Comparison of ENCODE assay signal across 23 mouse cellular contexts in the genomic region with DNA sequence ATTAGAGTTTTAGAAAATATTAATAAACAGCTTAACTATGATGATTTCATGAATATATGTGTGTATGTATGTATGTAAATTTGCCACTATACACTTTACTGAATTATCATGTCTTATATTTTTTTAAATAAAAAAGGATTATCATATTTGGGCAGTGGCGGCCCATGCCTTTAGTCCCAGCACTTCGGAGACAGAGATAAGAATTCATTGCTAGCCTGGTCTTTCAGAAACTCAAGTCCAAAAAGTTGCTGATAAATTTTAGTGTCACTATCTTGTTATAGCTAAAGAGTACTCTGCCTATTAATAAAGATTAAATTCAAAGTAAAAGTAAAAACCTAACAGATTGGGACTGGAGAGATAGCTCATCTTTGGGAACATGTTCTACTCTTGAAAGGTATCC. TPM values are rescaled to one million over a fixed set of nuclear protein-coding genes. Genes with fewer than 3 reads are reported as not detected.
DNase-seq lines count a peak whose midpoint lies in the region; ATAC-seq and TF ChIP-seq lines count a peak whose summit lies in the region.
"Had no signal": no experiment of that assay in that cellular context is flagged by ENCODE, and none has a peak within 500 bp of the region (broad histone marks: within the 10 kb centered on the region; RNA-seq: fewer than 3 reads in every experiment).

No protein-coding gene starts in this region.

- peaks cover 43% of the 10 kb centered on the region for H3K4me1 ChIP-seq in liver, embryonic 13.5 days (replicated peaks)
- H3K4me1 ChIP-seq in liver, postnatal 0 days (ENCODE audit: insufficient read depth) = peaks cover 22% of the 10 kb centered on the region
- no peaks in the 10 kb centered on the region for H3K4me1 ChIP-seq in limb, embryonic 10.5 days
- H3K4me1 ChIP-seq in neural tube, embryonic 15.5 days = peaks cover 3% of the 10 kb centered on the region
- H3K4me1 ChIP-seq: hindbrain, embryonic 10.5 days had no signal

- no peak for TF ChIP-seq CTCF in gastrocnemius, adult 2 months (IDR thresholded peaks at IDR 0.05)
- TF ChIP-seq CTCF in liver, postnatal 0 days (IDR thresholded peaks at IDR 0.05; ENCODE audit: low read depth) = no peak

- no peaks in the 10 kb centered on the region for H3K9me3 ChIP-seq in liver, embryonic 13.5 days (replicated peaks)
- H3K9me3 ChIP-seq in liver, postnatal 0 days (ENCODE audit: low read length) = no peaks in the 10 kb centered on the region
- no peaks in the 10 kb centered on the region for H3K9me3 ChIP-seq in limb, embryonic 10.5 days (replicated peaks)
- H3K9me3 ChIP-seq in neural tube, embryonic 15.5 days (replicated peaks) = no peaks in the 10 kb centered on the region
- H3K9me3 ChIP-seq: embryonic facial prominence, embryonic 13.5 days; forebrain, embryonic 13.5 days; G1E; heart, embryonic 15.5 days; hindbrain, embryonic 10.5 days had no signal

- WGBS in liver, embryonic 13.5 days (ENCODE audit: insufficient replicate concordance) = 23% methylated on average over 2 of the region's 2 CpGs
- WGBS in liver, postnatal 0 days (ENCODE audit: insufficient replicate concordance) = 52% methylated on average over 2 of the region's 2 CpGs
- WGBS in limb, embryonic 10.5 days = 98% methylated on average over 2 of the region's 2 CpGs
- WGBS in neural tube, embryonic 15.5 days = 92% methylated on average over 2 of the region's 2 CpGs

- no peak overlapping the region for H3K9ac ChIP-seq in liver, embryonic 13.5 days
- H3K9ac ChIP-seq in liver, postnatal 0 days (replicated peaks) = no peak overlapping the region
- no peak overlapping the region for H3K9ac ChIP-seq in neural tube, embryonic 15.5 days (replicated peaks)
- H3K9ac ChIP-seq: embryonic facial prominence, embryonic 13.5 days; forebrain, embryonic 13.5 days; heart, embryonic 15.5 days; hindbrain, embryonic 14.5 days had no signal

- H3K4me3 ChIP-seq in gastrocnemius, adult 2 months = no peak overlapping the region
- no peak overlapping the region for H3K4me3 ChIP-seq in liver, embryonic 13.5 days (replicated peaks)
- no peak overlapping the region for H3K4me3 ChIP-seq in liver, postnatal 0 days (ENCODE audit: low read depth, low read length)
- H3K4me3 ChIP-seq in limb, embryonic 10.5 days = no peak overlapping the region
- H3K4me3 ChIP-seq in neural tube, embryonic 15.5 days (replicated peaks) = no peak overlapping the region
- H3K4me3 ChIP-seq: embryonic facial prominence, embryonic 13.5 days; forebrain, embryonic 13.5 days; heart, adult 2 months; heart, embryonic 15.5 days; hindbrain, embryonic 10.5 days had no signal

- TF ChIP-seq EP300 in liver, postnatal 0 days (IDR thresholded peaks at IDR 0.05; ENCODE audit: low read depth) = peak; percentile 22; the same call in 1 of the 2 replicates

- H3K27me3 ChIP-seq in liver, embryonic 13.5 days = no peaks in the 10 kb centered on the region
- no peaks in the 10 kb centered on the region for H3K27me3 ChIP-seq in liver, postnatal 0 days (ENCODE audit: insufficient read depth, low read length)
- no peaks in the 10 kb centered on the region for H3K27me3 ChIP-seq in limb, embryonic 10.5 days (ENCODE audit: low read depth, poor library complexity, severe bottlenecking)
- no peaks in the 10 kb centered on the region for H3K27me3 ChIP-seq in neural tube, embryonic 15.5 days (replicated peaks)
- H3K27me3 ChIP-seq: embryonic facial prominence, embryonic 13.5 days; forebrain, embryonic 13.5 days; heart, embryonic 15.5 days had no signal

- H3K27ac ChIP-seq in gastrocnemius, adult 2 months = peak overlapping the region; percentile 66; the same call in 1 of the 2 replicates
- H3K27ac ChIP-seq in liver, embryonic 13.5 days = peak overlapping the region; percentile 66
- H3K27ac ChIP-seq in liver, postnatal 0 days (ENCODE audit: low read depth) = no peak overlapping the region
- no peak overlapping the region for H3K27ac ChIP-seq in limb, embryonic 10.5 days
- no peak overlapping the region for H3K27ac ChIP-seq in neural tube, embryonic 15.5 days (replicated peaks)
- H3K27ac ChIP-seq: embryonic facial prominence, embryonic 13.5 days; forebrain, embryonic 13.5 days; heart, adult 2 months; heart, embryonic 15.5 days; hindbrain, embryonic 10.5 days; hindbrain, embryonic 14.5 days had no signal

- intact Hi-C loops in gastrocnemius, adult 2 months (cut with DNase I) = no loop called here

- H3K4me2 ChIP-seq in liver, embryonic 13.5 days = no peak overlapping the region
- H3K4me2 ChIP-seq in liver, postnatal 0 days (ENCODE audit: low read depth, low read length) = no peak overlapping the region; the same call in 1 of the 2 replicates
- H3K4me2 ChIP-seq in neural tube, embryonic 15.5 days = no peak overlapping the region
- H3K4me2 ChIP-seq: embryonic facial prominence, embryonic 13.5 days; forebrain, embryonic 13.5 days; heart, embryonic 11.5 days; heart, embryonic 15.5 days; hindbrain, embryonic 14.5 days had no signal

- peak; percentile 72 for ATAC-seq in liver, embryonic 13.5 days (ENCODE audit: low read depth)
- ATAC-seq in liver, postnatal 0 days = no peak
- no peak for ATAC-seq in neural tube, embryonic 15.5 days (ENCODE audit: low FRiP score)
- ATAC-seq: CD4-positive, CD25-positive, alpha-beta regulatory T cell, adult 4 months; forebrain, embryonic 13.5 days had no signal

- DNase-seq in gastrocnemius, adult 2 months = no peak
- DNase-seq in gastrocnemius, adult 8-10 months (ENCODE audit: low spot score in 2 of 2) = no peak
- no peak for DNase-seq in liver, embryonic 13.5 days
- DNase-seq in liver, postnatal 0 days = no peak
- DNase-seq in limb, embryonic 10.5 days (ENCODE audit: low spot score) = no peak
- no peak for DNase-seq in right cerebral cortex, postnatal 4 days
- DNase-seq: adrenal gland, postnatal 10 days; B cell, adult 2 months; cerebellum, adult 11-12 months; cerebellum, adult 9-10 months; cerebellum, postnatal 25 days; gastrocnemius, postnatal 10 days; heart, adult 2 months; heart, postnatal 14 days had no signal

- H3K36me3 ChIP-seq in liver, embryonic 13.5 days = peaks cover 11% of the 10 kb centered on the region
- 0 out of 2 replicates have a peak, but pooled peaks cover 11% of the 10 kb centered on the region for H3K36me3 ChIP-seq in liver, postnatal 0 days (replicated peaks; ENCODE audit: insufficient read depth, low read length)
- H3K36me3 ChIP-seq in limb, embryonic 10.5 days = no peaks in the 10 kb centered on the region
- H3K36me3 ChIP-seq in neural tube, embryonic 15.5 days = no peaks in the 10 kb centered on the region
- H3K36me3 ChIP-seq: embryonic facial prominence, embryonic 13.5 days; heart, embryonic 15.5 days; hindbrain, embryonic 10.5 days had no signal

RNA-seq across cellular contexts. Expression of gene Wnk1, which starts 18.8 kb away (rescaled TPM):
- 100 to 1,000 TPM; 305 to 369 TPM for total RNA-seq in gastrocnemius, adult 2 months (2021)
- total RNA-seq in gastrocnemius, adult 8-10 months (2022) = 100 to 1,000 TPM; 283 to 518 (median 382) TPM
- 32.8 and 34.8 TPM in 2 replicates for polyA plus RNA-seq in liver, embryonic 13.5 days (2015; fragmentation: Nextera tagmentation; extraction: Ambion mirVana)
- 26.6 and 27.5 TPM in 2 replicates for polyA plus RNA-seq in liver, postnatal 0 days (2015; fragmentation: Nextera tagmentation; extraction: Ambion mirVana)
- polyA plus RNA-seq in limb, embryonic 10.5 days (2016; fragmentation: Nextera tagmentation; extraction: Ambion mirVana) = 40.5 and 43.9 TPM in 2 replicates
- 51.4 and 52.4 TPM in 2 replicates for polyA plus RNA-seq in neural tube, embryonic 15.5 days (2015; fragmentation: Nextera tagmentation; extraction: Ambion mirVana)

Comparison
In these comparisons a context has a peak if more than half of its experiments do, and no peak if none do; other contexts are left out.
1. H3K27ac ChIP-seq: peak in gastrocnemius, adult 2 months (single experiment) and liver, embryonic 13.5 days (single experiment); none in liver, postnatal 0 days (single experiment), limb, embryonic 10.5 days (single experiment) and neural tube, embryonic 15.5 days (single experiment).